Mouse (Mus musculus): ENCODE data around the gene Arhgef38. TPM values are rescaled to one million over a fixed set of nuclear protein-coding genes. Genes with fewer than 3 reads are reported as not detected.

The Arhgef38 gene
- polyA plus RNA-seq, 1 experiment from 2014 or later, result 2.5 TPM

DNA sequence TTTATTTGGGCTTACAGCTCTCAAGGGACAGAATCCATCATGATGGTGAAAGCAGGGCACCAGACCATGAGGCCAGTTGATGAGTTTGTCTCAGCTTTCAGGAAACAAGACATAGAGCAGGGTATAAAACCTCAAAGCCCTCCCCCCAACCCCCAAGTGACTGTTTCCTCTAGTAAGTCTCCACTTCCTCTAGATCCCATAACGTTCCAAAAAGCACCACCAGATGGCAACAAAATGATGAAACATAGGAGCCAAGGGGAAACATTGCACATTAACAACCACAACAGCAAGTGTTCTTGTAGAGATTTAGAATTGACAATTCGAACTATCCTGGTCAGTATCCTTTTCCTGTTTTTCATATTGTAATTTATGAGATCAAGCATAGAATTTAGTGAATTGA is 123.0 kb downstream of the Arhgef38 start:
- no peak for ATAC-seq (ENCODE audit: insufficient read depth, low FRiP score)
- Histone ChIP-seq H3K4me2 (ENCODE audit: low read depth, low read length) (no peak overlapping the region), H3K4me1 (ENCODE audit: control insufficient read depth, insufficient read depth, low read length) (no peaks in the 10 kb centered on the region), H3K9me3 (replicated peaks; ENCODE audit: control insufficient read depth, low read length) (no peaks in the 10 kb centered on the region), H3K27ac (ENCODE audit: low read length) (no peak overlapping the region), H3K9ac (ENCODE audit: low read length) (no peak overlapping the region), H3K27me3 (ENCODE audit: control insufficient read depth, insufficient read depth, low read length) (no peaks in the 10 kb centered on the region), H3K36me3 (ENCODE audit: control insufficient read depth, insufficient read depth, low read length) (peaks cover 3% of the 10 kb centered on the region; the same call in 1 of the 2 replicates), H3K4me3 (replicated peaks; ENCODE audit: low read length) (no peak overlapping the region)
- 34% methylated on average over 2 of the region's 2 CpGs for WGBS

- Histone ChIP-seq H3K4me1 (ENCODE audit: control insufficient read depth, insufficient read depth, low read length) (no peaks in the 10 kb centered on the region), H3K9ac (ENCODE audit: low read length) (no peak overlapping the region), H3K27ac (ENCODE audit: low read length) (no peak overlapping the region), H3K36me3 (ENCODE audit: control insufficient read depth, insufficient read depth, low read length) (peaks cover 9% of the 10 kb centered on the region; the same call in 1 of the 2 replicates), H3K4me3 (replicated peaks; ENCODE audit: low read length) (no peak overlapping the region), H3K27me3 (ENCODE audit: control insufficient read depth, insufficient read depth, low read length) (no peaks in the 10 kb centered on the region), H3K9me3 (replicated peaks; ENCODE audit: control insufficient read depth, low read length) (no peaks in the 10 kb centered on the region), H3K4me2 (ENCODE audit: low read depth, low read length) (no peak overlapping the region)
- no peak for ATAC-seq (ENCODE audit: insufficient read depth, low FRiP score)
- 85% methylated on average over 4 of the region's 4 CpGs for WGBS
Measured at GRCm38 (mm10) chr3:133109844-133110243, 124.9 kb downstream of the Arhgef38 start.

- Histone ChIP-seq H3K36me3 (ENCODE audit: control insufficient read depth, insufficient read depth, low read length) (peaks cover 12% of the 10 kb centered on the region; the same call in 1 of the 2 replicates), H3K27ac (ENCODE audit: low read length) (no peak overlapping the region), H3K4me2 (ENCODE audit: low read depth, low read length) (no peak overlapping the region)
Measured at GRCm38 (mm10) chr3:133108731-133109130, 126.0 kb downstream of the Arhgef38 start.

DNA sequence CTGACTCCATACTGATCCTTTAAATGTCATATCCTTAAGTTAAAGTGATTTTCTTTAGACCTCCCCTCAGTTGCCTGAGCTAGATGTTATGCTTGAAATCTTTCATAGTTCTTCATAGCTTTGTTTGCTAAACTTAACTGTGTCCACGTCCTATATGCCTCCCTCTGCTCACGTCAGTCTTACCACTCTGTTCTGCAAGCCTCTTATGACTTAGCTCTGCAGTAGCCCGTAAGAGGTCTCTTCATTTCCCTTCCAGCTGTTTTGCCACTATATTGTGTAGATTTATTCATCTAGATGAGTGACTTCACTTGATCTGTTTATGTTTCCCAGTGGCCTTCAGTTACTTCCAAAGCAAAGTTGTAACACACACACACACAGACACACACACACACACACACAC is 130.3 kb downstream of the Arhgef38 start:
- Histone ChIP-seq H3K9ac (ENCODE audit: low read length) (no peak overlapping the region), H3K27me3 (ENCODE audit: control insufficient read depth, insufficient read depth, low read length) (no peaks in the 10 kb centered on the region), H3K4me1 (ENCODE audit: control insufficient read depth, insufficient read depth, low read length) (no peaks in the 10 kb centered on the region), H3K36me3 (ENCODE audit: control insufficient read depth, insufficient read depth, low read length) (peaks cover 20% of the 10 kb centered on the region; the same call in 1 of the 2 replicates), H3K27ac (ENCODE audit: low read length) (no peak overlapping the region), H3K9me3 (replicated peaks; ENCODE audit: control insufficient read depth, low read length) (no peaks in the 10 kb centered on the region), H3K4me3 (replicated peaks; ENCODE audit: low read length) (no peak overlapping the region), H3K4me2 (ENCODE audit: low read depth, low read length) (no peak overlapping the region)
- 80% methylated on average over 3 of the region's 3 CpGs for WGBS
- ATAC-seq (ENCODE audit: insufficient read depth, low FRiP score), result no peak

More at GRCm38 (mm10) chr3:133108731-133109130, 126.0 kb downstream of the Arhgef38 start:
- no peak for ATAC-seq (ENCODE audit: insufficient read depth, low FRiP score)
- WGBS, result 89% methylated on average over 4 of the region's 4 CpGs
- no peak overlapping the region for H3K4me3 ChIP-seq (replicated peaks; ENCODE audit: low read length)
- no peak overlapping the region for H3K9ac ChIP-seq (ENCODE audit: low read length)
- no peaks in the 10 kb centered on the region for H3K4me1 ChIP-seq (ENCODE audit: control insufficient read depth, insufficient read depth, low read length)
- H3K9me3 ChIP-seq (replicated peaks; ENCODE audit: control insufficient read depth, low read length), result no peaks in the 10 kb centered on the region
- H3K27me3 ChIP-seq (ENCODE audit: control insufficient read depth, insufficient read depth, low read length), result no peaks in the 10 kb centered on the region

- no peak for ATAC-seq (ENCODE audit: insufficient read depth, low FRiP score)
- H3K9me3 ChIP-seq (replicated peaks; ENCODE audit: control insufficient read depth, low read length), result no peaks in the 10 kb centered on the region
- no peak overlapping the region for H3K27ac ChIP-seq (ENCODE audit: low read length)
- no peaks in the 10 kb centered on the region for H3K4me1 ChIP-seq (ENCODE audit: control insufficient read depth, insufficient read depth, low read length)
- H3K4me2 ChIP-seq (ENCODE audit: low read depth, low read length), result no peak overlapping the region
- no peak overlapping the region for H3K9ac ChIP-seq (ENCODE audit: low read length)
- H3K27me3 ChIP-seq (ENCODE audit: control insufficient read depth, insufficient read depth, low read length), result no peaks in the 10 kb centered on the region
- no peak overlapping the region for H3K4me3 ChIP-seq (replicated peaks; ENCODE audit: low read length)
- WGBS, result 88% methylated on average over 3 of the region's 3 CpGs
- H3K36me3 ChIP-seq (ENCODE audit: control insufficient read depth, insufficient read depth, low read length), result peaks cover 17% of the 10 kb centered on the region; the same call in 1 of the 2 replicates
Measured at GRCm38 (mm10) chr3:133103768-133104167, 131.0 kb downstream of the Arhgef38 start.

DNA sequence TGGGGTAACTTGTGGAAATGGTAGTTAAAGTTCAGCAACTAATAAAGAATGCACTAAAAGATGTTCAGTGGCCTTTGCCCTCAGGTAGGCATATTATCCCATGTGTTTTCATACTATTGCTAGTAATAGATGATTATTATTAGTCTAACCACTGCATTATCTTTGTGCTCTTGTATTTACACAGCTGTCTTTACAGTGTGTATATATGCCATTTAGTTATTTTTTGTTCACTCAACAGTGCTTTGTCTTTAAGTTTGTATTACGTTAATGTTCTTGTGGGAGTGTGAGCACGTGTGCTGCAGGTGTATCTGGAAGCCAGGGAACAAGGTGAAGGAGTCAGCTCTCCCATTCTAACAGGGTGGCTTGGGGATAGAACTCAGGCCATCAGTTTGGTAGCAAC is 135.8 kb downstream of the Arhgef38 start:
- Histone ChIP-seq H3K36me3 (ENCODE audit: control insufficient read depth, insufficient read depth, low read length) (peaks cover 9% of the 10 kb centered on the region; the same call in 1 of the 2 replicates), H3K4me1 (ENCODE audit: control insufficient read depth, insufficient read depth, low read length) (no peaks in the 10 kb centered on the region), H3K27me3 (ENCODE audit: control insufficient read depth, insufficient read depth, low read length) (no peaks in the 10 kb centered on the region), H3K9ac (ENCODE audit: low read length) (no peak overlapping the region), H3K4me2 (ENCODE audit: low read depth, low read length) (no peak overlapping the region), H3K27ac (ENCODE audit: low read length) (no peak overlapping the region), H3K9me3 (replicated peaks; ENCODE audit: control insufficient read depth, low read length) (no peaks in the 10 kb centered on the region), H3K4me3 (replicated peaks; ENCODE audit: low read length) (no peak overlapping the region)
- WGBS, result 58% methylated on average over 2 of the region's 2 CpGs
- ATAC-seq (ENCODE audit: insufficient read depth, low FRiP score), result peak; percentile 78; the same call in 1 of the 2 replicates

- Histone ChIP-seq H3K27ac (ENCODE audit: low read length) (no peak overlapping the region), H3K9ac (ENCODE audit: low read length) (no peak overlapping the region), H3K36me3 (ENCODE audit: control insufficient read depth, insufficient read depth, low read length) (peaks cover 7% of the 10 kb centered on the region; the same call in 1 of the 2 replicates), H3K27me3 (ENCODE audit: control insufficient read depth, insufficient read depth, low read length) (no peaks in the 10 kb centered on the region), H3K4me3 (replicated peaks; ENCODE audit: low read length) (no peak overlapping the region), H3K9me3 (replicated peaks; ENCODE audit: control insufficient read depth, low read length) (no peaks in the 10 kb centered on the region), H3K4me1 (ENCODE audit: control insufficient read depth, insufficient read depth, low read length) (no peaks in the 10 kb centered on the region), H3K4me2 (ENCODE audit: low read depth, low read length) (no peak overlapping the region)
- 80% methylated on average over 4 of the region's 4 CpGs for WGBS
- ATAC-seq (ENCODE audit: insufficient read depth, low FRiP score), result no peak
Measured at GRCm38 (mm10) chr3:133098336-133098735, 136.4 kb downstream of the Arhgef38 start.

DNA sequence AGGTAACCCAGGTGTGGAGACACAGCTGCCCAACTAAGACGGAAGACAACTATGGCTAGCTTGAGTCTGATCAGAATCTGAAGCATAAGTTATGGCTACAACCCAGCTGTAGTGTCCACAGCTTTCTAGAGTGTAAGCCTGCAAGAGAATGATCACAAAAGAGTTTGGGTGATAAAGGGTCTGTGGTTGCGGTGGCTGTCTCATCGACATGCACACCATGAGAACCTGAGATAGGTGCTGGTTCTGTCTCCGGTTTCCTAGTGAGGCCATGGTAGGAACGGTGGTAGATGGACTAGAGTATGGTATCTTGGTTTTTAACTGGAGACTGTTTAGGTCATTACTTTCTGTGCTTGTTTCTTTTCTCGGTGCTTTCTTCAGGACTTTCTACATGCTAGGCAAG is 136.8 kb downstream of the Arhgef38 start:
- H3K36me3 ChIP-seq (ENCODE audit: control insufficient read depth, insufficient read depth, low read length), result peaks cover 7% of the 10 kb centered on the region; the same call in 1 of the 2 replicates
- no peak for ATAC-seq (ENCODE audit: insufficient read depth, low FRiP score)
- WGBS, result 89% methylated on average over 6 of the region's 6 CpGs

GRCm38 (mm10) chr3:133094305-133094704 is 140.4 kb downstream of the Arhgef38 start:
- H3K9ac ChIP-seq (ENCODE audit: low read length), result no peak overlapping the region
- H3K4me1 ChIP-seq (ENCODE audit: control insufficient read depth, insufficient read depth, low read length), result peaks cover 11% of the 10 kb centered on the region; the same call in 1 of the 2 replicates
- H3K4me2 ChIP-seq (ENCODE audit: low read depth, low read length), result 0 out of 2 replicates have a peak overlapping the region, but pooled peaks have one; percentile 0
- H3K9me3 ChIP-seq (replicated peaks; ENCODE audit: control insufficient read depth, low read length), result no peaks in the 10 kb centered on the region
- no peak overlapping the region for H3K4me3 ChIP-seq (replicated peaks; ENCODE audit: low read length)
- no peaks in the 10 kb centered on the region for H3K36me3 ChIP-seq (ENCODE audit: control insufficient read depth, insufficient read depth, low read length)
- ATAC-seq (ENCODE audit: insufficient read depth, low FRiP score), result no peak
- 38% methylated on average over 1 of the region's 1 CpGs for WGBS
- no peaks in the 10 kb centered on the region for H3K27me3 ChIP-seq (ENCODE audit: control insufficient read depth, insufficient read depth, low read length)
- H3K27ac ChIP-seq (ENCODE audit: low read length), result no peak overlapping the region

More for the DNA sequence above, 136.8 kb downstream of the Arhgef38 start:
- Histone ChIP-seq H3K9me3 (replicated peaks; ENCODE audit: control insufficient read depth, low read length) (no peaks in the 10 kb centered on the region), H3K4me1 (ENCODE audit: control insufficient read depth, insufficient read depth, low read length) (0 out of 2 replicates have a peak, but pooled peaks cover 1% of the 10 kb centered on the region), H3K4me2 (ENCODE audit: low read depth, low read length) (no peak overlapping the region), H3K4me3 (replicated peaks; ENCODE audit: low read length) (no peak overlapping the region), H3K27me3 (ENCODE audit: control insufficient read depth, insufficient read depth, low read length) (no peaks in the 10 kb centered on the region), H3K9ac (ENCODE audit: low read length) (no peak overlapping the region), H3K27ac (ENCODE audit: low read length) (no peak overlapping the region)
